Mouse (Mus musculus): ENCODE results near the gene Fam222a. TPM values are rescaled to one million over a fixed set of nuclear protein-coding genes. Genes with fewer than 3 reads are reported as not detected.

Fam222a gene
- total RNA-seq, 2 experiments from 2014 or later: 29.5 to 56.8 TPM

DNA sequence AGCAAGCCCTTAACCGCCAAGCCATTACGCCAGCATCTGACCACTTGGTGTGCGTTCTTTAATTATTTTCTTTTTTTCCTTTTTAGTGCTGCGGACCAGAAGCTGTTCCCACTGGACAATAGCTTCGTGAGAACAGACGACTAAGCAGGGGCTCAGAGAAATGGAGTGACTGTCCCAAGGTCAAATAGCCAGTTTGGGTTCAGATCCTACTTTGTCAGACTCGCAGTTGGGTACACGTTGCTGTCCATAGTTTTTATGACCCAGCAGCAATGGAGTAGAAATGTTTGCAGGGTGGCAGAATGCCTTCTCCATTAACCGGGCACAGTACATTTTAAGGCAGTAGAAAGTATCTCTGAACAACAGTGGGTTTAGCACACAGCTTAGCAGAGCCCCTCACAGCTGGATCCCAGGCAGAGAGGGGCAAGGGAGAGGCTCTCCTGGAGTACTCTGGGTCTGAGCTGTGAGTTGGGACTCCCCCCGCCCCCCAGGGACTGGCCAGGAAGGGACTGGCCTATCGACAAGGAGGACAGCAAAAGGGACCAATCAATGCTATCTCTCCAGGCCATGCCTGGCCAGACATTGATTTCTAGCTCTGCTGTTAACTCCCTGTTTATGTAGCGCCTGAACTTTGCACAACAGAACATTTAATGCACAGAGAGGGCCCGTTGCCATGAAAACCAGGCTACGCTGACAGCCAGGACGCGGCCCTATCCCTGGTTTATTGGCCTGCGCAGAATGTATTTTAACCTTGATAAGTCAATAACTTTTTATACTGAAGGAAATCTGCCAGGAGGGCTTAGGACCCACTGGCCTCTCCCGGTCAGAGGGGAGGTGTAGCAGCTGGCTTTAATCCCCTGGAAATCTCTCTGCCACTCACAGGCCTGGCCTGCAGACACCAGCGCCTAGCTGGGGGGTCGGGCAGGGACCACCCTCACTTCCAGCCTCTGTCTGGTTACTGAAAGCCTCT is 9.8 kb upstream of the Fam222a start:
- peak; percentile 41 for DNase-seq

DNA sequence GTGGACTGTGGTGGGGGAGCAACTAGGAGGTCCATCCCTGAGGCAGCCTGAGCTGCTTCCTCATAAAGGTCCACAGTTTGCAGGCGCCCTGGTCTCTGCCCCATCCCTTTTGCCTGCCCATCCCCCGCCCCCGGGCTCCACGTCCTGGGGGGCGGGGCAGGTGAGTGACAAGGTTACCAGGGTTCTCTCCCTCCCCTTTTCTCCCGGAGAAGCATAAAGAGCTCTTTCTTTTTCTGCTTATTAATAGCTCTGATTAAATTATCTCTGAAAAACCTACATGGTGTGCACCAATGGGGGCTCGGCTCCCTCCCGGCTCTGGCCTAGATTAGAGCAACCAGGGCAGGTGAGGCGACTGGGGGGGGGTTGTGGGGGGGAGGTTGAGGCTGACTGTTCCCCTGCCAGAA is 7.3 kb upstream of the Fam222a start:
- no peak for DNase-seq

DNA sequence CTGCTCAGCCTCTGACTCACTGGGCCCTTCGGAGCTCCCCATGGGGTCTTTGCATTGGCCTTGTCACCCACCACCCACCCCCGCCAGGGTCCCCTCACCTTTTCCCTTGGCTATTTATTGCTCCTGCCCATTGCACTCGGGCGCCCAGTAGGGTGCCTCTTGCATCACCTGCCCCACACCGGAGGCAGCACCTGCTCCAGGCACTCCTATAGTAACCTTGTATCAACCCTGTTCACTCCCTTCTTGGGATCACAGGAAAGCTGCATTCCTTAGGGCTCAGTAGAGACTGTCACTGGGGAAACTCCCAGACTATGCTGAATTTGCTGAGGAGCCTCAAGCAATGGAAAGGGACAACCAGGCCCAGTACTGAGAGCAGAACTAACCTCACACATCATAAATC is 6.9 kb upstream of the Fam222a start:
- no peak for DNase-seq

DNA sequence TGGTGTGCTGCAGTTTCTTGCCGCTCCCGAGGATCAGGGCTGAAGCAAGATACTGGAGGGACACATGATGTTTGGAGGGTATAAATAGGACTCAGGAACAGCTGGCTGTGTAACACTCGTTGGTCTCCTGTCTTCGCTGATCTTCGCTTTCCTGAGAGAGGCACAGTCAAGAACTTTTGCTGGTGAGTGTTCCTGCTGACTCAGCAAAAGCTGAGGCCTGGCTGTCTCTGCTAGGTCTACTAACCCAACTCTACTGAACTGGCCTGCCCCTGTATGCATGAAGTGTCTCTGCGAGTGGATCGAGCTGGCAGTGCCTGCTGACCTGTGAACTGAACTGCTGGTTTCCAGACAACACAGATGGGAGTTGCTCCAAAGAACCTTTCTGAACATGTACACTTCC is 3.8 kb upstream of the Fam222a start:
- no peak for DNase-seq

DNA sequence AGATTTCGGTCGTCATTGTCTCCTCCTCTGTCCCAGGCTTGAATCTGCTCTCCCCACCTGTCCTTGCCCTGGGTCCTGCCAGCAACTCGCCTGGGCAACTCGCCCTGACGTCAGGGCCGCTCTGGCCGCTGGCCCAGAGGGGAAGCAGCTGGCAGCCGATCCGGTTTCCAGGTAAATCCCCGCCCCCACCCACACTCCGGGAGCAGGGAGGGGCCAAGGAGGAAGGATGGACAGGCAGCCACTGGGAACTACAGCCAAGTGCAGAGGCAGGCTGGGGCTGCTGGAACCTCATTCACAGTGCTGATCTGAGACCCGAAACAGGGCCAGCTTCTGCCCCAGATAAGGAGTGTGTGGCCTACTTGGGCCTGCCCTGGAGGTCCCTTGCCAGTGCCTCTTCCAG is 2.5 kb upstream of the Fam222a start:
- peak; percentile 82 for DNase-seq

GRCm38 (mm10) chr5:114565751-114566150 is 2.1 kb upstream of the Fam222a start:
- no peak for DNase-seq

- DNase-seq: no peak
These were observed 1.4 kb upstream of the Fam222a start for GRCm38 (mm10) chr5:114566461-114566860.

GRCm38 (mm10) chr5:114567075-114567517 is 720 bp upstream of the Fam222a start:
- DNase-seq: peak; percentile 99

DNA sequence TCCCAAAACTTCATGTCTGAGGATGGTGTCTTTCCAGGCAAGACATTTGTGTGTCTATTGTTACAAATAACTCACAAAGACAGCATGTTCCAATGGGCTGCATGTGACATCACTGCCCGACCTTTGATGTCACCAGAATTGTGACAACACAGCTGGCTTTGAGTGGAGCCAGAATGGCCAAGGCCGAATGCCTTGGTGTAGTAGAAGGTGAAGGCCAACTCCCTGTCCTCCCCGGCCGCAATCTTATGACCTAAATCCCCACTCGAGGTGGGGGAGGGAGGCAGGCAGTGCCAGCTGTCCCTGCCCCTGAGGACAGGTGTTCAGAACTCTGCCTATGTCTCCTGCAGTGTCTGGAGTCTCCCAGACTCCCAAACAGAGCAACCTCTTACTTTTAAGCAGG is 1.0 kb downstream of the Fam222a start:
- peak; percentile 83 for DNase-seq

- peak; percentile 79 for DNase-seq
These were observed 2.3 kb downstream of the Fam222a start for GRCm38 (mm10) chr5:114569918-114570670.

DNA sequence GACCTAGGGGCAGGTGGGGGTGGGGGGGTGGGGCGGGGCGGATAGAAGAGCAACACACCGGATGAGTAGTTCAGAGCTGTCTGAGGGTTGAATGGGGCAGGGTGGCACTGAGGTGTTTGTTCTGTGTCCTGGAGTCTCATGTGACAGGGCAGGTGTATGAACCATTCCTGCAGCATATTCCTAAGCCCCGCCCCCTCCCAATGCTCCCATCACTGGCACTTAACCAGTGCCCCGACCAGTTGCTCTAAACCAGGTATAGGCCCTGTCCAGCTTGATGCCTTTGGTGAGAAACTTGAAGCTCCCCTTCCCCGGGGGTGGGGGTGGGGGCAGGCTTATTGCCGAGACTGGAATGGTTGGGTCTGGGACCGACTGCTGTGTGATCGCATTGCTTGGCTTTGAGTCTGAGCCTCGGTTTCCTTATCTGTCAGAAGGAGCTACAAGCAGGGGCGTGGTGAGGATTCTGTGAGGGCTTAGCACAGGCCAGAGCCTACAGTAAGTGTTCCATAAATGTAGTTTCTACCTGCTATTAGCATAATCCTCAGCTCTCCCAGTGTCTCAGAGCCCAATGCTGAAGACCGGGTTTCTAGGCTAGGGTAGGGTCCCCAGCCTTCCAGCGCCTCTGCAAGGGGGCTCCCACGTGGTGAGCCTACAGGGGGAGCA is 3.1 kb downstream of the Fam222a start:
- no peak for DNase-seq

GRCm38 (mm10) chr5:114571451-114572030 is 3.7 kb downstream of the Fam222a start:
- DNase-seq: no peak

DNA sequence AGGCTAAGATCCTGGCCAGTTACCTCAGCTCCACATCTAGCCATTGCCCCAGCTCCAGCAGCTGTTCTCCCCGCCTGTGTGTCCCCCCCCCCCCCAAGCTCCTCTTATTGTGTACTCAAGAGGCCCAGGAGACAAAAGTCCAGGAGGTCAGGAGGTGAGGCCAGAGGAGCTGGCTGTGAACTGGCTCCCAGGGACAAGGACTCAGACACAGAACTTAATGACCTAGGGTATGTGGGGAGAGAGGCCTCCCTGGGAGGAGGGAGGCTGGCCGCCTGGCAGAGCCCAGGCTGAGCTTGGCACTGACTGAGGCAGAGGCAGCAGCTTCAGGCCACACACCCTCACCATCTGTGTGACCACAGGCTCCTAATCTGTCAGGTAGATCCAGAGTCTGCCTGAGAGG is 5.2 kb downstream of the Fam222a start:
- DNase-seq: peak; percentile 75

GRCm38 (mm10) chr5:114573920-114574628 is 6.3 kb downstream of the Fam222a start:
- peak; percentile 87 for DNase-seq

DNA sequence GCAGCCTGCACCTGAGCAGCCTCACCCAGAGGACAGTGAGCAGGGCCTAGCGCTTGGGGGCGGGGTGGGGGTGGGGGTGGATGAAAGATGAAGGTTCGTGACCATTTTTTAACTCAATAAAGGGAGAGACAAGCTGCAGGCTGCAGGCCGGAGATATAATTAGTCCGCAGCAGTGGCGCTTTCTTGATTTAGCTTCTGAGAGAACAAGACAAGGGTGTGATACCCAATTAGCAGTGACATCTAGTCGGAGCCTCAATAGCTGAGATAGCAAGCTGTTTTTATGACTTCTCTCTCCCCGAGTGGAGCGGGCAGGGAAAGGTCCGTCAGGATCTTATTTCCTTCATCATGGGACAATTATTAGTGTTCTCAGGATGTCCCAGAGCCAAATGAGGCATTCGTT is 7.2 kb downstream of the Fam222a start:
- no peak for DNase-seq

- DNase-seq: peak; percentile 84
These were observed 7.7 kb downstream of the Fam222a start for GRCm38 (mm10) chr5:114575530-114575929.

GRCm38 (mm10) chr5:114575986-114576605 is 8.3 kb downstream of the Fam222a start:
- no peak for DNase-seq

DNA sequence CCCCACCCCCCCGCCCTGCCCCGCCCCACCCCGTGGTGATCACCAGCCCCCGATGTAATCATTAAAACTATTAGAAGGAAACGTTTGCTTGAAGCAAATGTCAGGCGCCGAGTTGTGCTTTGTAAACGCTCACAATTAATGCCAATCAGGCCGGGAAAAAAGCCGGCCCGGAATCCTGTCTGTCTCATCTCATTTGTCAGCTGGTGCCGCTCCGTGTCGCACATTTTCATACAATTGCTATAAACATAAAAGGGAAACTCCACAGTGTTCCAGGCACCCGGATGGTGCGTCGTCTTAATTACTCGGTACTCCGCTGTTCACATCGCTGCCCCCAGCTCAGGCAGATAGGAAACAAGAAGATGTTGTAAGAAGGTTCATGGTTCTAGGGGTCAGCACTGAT is 10.5 kb downstream of the Fam222a start:
- no peak for DNase-seq

DNA sequence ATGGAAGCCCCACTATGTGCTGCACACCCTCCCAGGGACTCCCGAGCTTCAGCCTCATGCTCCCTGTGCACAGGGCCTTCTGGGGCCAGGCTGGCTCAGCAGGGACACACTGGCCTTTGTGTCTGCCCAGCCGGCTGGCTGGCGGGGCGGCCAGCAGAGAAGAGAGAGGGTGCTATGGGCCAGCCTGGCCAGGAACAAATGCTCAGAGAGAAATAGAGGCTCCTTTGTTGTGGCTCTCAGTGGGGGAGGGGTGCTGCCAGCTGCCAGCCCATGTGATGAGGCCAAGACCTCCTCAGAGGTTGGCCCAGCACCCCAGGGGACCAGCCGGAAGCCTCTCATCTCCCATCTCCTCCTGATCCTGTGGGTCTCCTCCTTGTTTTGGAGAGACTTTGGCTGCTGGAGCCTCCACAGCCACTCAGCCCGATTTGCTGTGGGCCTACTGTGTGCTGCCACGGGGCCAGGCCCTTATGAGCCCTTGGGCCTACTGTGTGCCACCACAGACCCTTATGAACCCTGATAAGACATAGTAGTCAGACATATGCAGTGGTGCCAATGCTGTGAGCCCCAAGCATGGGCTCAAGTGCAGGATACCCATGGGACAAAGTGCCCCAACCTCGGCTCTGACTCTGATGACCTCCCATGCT is 12.0 kb downstream of the Fam222a start:
- peak; percentile 43 for DNase-seq

DNA sequence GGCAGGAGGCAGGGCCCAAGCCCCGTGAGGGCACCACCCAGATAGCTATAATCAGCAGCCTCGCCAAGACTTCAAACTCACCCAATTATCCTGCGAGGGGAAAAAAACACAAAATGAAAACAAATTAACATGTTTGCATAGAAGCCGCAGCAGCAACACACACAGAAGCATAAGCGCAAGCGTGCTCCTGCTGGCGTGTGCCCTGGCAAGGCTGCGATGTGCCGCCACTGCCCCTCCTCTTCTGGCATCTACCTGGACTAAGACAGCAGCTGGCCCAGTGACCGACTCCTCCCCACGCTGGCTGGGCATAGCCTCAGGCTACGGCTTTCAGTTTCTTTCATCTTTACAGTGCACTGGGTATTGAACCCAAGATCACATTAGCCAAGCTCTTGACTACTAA is 13.7 kb downstream of the Fam222a start:
- DNase-seq: peak; percentile 76

- DNase-seq: no peak
These were observed 15.2 kb downstream of the Fam222a start for GRCm38 (mm10) chr5:114583046-114583445.
